Mouse (Mus musculus): ENCODE measurements at regions not wholly inside any gene's neighbourhood (a gene's known extent, or its start where the extent isn't known, plus 50 kb on each side); places are given as distances from the start of the nearest gene placed in this dataset.

DNA sequence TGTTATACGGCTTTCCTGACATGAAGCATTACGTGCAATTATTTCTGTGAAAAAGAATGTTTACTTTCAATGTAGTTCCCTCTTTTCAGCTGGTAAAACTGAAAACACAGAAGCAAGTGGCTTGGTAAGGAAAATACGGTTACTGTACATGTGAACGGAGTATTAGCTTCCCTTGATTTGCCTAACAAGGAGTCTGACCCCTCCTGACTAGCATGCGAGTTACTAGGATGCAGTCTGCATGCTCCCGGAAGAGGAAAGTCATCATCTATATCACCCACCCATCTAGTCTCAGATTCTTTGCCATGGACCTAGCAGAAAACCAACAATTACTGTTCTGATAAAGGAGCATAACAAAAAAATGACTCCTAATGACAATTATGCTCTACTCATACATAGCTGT is 611.5 kb downstream of the Slc22a22 start:
- WGBS: 66% methylated on average over 6 of the region's 6 CpGs
- Histone ChIP-seq H3K9me3 (ENCODE audit: control insufficient read depth, low read length) (no peaks in the 10 kb centered on the region), H3K36me3 (ENCODE audit: control insufficient read depth, insufficient read depth, low read length) (no peaks in the 10 kb centered on the region), H3K9ac (ENCODE audit: low read length) (no peak overlapping the region), H3K27me3 (ENCODE audit: control insufficient read depth, insufficient read depth, low read length) (no peaks in the 10 kb centered on the region), H3K27ac (ENCODE audit: low read depth, low read length) (no peak overlapping the region), H3K4me3 (ENCODE audit: low read depth, low read length) (no peak overlapping the region), H3K4me2 (no peak overlapping the region), H3K4me1 (ENCODE audit: control insufficient read depth, insufficient read depth, low read length) (peaks cover 8% of the 10 kb centered on the region)
- ATAC-seq (ENCODE audit: low FRiP score) (no peak), DNase-seq (ENCODE audit: low spot score, missing footprints) (peak; percentile 82)

DNA sequence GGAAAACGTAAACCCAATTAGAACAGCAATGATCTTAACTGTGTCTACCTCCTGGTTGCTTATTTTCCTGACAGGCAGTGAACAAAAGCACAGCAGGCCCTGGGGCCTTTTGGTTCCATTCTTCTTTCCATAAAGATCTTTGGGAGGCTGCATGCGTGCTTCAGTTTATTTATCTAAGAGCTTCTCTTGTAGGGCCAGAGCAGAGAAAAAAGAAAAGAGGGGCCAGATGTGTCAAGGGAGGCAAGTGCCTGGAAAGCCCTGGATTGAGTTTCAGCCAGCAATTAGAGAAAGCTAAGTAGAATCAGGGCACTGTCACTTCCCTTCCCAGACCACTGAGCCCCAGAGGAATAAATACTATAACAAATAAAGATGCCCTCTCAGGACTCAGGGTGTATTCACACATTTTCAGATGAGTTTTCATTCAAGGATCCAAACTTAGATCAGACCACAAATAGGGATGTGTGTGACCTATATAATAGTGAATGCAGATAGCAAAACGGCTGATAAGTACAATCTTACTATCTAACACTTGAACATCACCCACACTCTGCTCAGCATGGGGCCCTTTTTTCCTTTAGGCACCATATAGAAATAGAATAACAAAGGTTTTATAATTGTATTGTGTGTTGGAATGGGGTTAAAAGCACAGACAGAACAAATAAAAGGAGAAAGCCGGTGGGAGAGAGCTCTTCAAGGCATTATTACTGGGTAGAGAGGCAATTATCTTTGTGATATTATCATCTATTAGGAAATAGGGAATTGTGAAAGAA is 612.2 kb downstream of the Slc22a22 start:
- H3K9ac ChIP-seq (ENCODE audit: low read length): no peak overlapping the region
- DNase-seq (ENCODE audit: low spot score, missing footprints): peak; percentile 89
- no peaks in the 10 kb centered on the region for H3K27me3 ChIP-seq (ENCODE audit: control insufficient read depth, insufficient read depth, low read length)
- H3K4me2 ChIP-seq: no peak overlapping the region
- no peaks in the 10 kb centered on the region for H3K36me3 ChIP-seq (ENCODE audit: control insufficient read depth, insufficient read depth, low read length)
- H3K9me3 ChIP-seq (ENCODE audit: control insufficient read depth, low read length): no peaks in the 10 kb centered on the region
- peaks cover 8% of the 10 kb centered on the region for H3K4me1 ChIP-seq (ENCODE audit: control insufficient read depth, insufficient read depth, low read length)
- 11% methylated on average over 4 of the region's 4 CpGs for WGBS
- ATAC-seq (ENCODE audit: low FRiP score): peak; percentile 75
- no peak overlapping the region for H3K4me3 ChIP-seq (ENCODE audit: low read depth, low read length)
- H3K27ac ChIP-seq (ENCODE audit: low read depth, low read length): no peak overlapping the region

DNA sequence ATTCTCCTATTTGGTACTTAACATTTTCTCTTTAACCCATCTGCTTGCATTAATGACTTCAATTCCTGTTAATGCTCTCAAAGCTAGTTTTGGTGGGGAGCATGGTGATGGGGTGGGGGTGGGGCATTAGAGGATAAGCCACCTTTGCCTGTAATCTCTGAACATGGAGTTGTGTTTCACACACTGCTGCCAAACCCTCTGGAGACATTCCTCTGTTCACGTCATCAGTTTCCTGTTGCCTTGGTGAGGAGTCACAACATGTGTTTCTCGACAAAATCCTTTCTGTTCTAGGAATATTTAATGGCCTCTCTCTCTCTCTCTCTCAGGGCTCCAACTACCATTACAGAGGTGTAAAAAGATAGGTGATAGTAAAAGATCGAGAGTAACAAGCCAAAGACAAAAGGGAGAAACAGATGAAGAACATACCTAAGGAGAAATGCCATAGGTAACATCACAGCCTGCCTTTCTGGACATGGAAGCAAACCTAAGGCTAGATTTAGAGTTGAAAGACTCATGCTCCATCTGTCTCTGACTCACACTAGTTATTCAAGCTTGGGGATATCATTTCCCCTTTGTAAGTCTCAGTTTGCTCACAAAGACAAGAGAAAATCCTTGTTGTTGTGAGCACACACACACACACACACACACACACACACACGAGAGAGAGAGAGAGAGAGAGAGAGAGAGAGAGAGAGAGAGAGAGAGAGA is 618.6 kb downstream of the Slc22a22 start:
- Histone ChIP-seq H3K4me2 (no peak overlapping the region), H3K27me3 (ENCODE audit: control insufficient read depth, insufficient read depth, low read length) (no peaks in the 10 kb centered on the region), H3K27ac (ENCODE audit: low read depth, low read length) (no peak overlapping the region), H3K4me3 (ENCODE audit: low read depth, low read length) (no peak overlapping the region), H3K9me3 (ENCODE audit: control insufficient read depth, low read length) (no peaks in the 10 kb centered on the region), H3K36me3 (ENCODE audit: control insufficient read depth, insufficient read depth, low read length) (no peaks in the 10 kb centered on the region), H3K4me1 (ENCODE audit: control insufficient read depth, insufficient read depth, low read length) (0 out of 2 replicates have a peak, but pooled peaks cover 5% of the 10 kb centered on the region), H3K9ac (ENCODE audit: low read length) (no peak overlapping the region)
- ATAC-seq (ENCODE audit: low FRiP score) (peak; percentile 43; the same call in 1 of the 2 replicates), DNase-seq (ENCODE audit: low spot score, missing footprints) (no peak)
- 40% methylated on average over 4 of the region's 4 CpGs for WGBS

DNA sequence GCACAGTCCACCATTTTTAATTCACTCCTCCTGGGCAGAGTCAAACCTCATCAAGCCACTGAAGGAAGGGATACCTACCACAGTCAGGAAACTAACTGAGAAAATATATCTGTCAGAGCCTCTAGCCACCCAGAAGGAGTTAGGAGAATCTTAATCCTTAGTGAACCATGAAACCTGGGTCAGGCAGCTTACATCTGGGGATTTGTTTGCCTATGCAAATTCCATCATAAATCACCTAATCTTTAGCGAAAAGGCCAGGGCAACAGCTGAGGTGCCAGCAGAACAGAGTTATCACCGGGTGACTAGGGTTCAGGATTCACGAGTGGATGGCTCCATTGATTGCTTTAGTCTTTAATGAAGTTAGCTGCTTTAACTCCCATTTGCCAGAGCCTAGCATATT is 619.3 kb downstream of the Slc22a22 start:
- no peak overlapping the region for H3K9ac ChIP-seq (ENCODE audit: low read length)
- 0 out of 2 replicates have a peak, but pooled peaks cover 5% of the 10 kb centered on the region for H3K4me1 ChIP-seq (ENCODE audit: control insufficient read depth, insufficient read depth, low read length)
- 9% methylated on average over 3 of the region's 3 CpGs for WGBS
- peak; percentile 70 for DNase-seq (ENCODE audit: low spot score, missing footprints)
- no peaks in the 10 kb centered on the region for H3K9me3 ChIP-seq (ENCODE audit: control insufficient read depth, low read length)
- H3K27ac ChIP-seq (ENCODE audit: low read depth, low read length): no peak overlapping the region
- no peaks in the 10 kb centered on the region for H3K36me3 ChIP-seq (ENCODE audit: control insufficient read depth, insufficient read depth, low read length)
- ATAC-seq (ENCODE audit: low FRiP score): peak; percentile 61
- no peak overlapping the region for H3K4me3 ChIP-seq (ENCODE audit: low read depth, low read length)
- H3K4me2 ChIP-seq: no peak overlapping the region
- H3K27me3 ChIP-seq (ENCODE audit: control insufficient read depth, insufficient read depth, low read length): no peaks in the 10 kb centered on the region

DNA sequence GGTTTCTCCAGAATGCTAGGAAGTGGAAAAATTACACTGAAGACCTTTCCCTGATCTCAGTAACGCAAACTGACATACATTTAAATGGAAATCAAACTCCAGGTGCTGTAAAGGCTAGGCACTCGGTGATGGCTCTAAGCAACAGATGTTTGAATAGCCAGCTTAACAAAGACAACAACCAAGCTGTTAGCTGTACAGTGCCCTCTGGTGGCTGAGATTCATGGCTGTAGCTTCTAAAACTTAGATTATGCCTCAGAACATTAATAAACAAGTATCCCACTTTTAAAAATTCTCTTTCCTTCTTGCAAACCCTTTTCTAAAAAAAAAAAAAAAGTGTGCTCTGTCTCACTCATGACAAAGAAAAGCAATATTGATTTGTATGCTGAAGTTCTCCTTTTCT is 621.4 kb downstream of the Slc22a22 start:
- peak; percentile 71 for ATAC-seq (ENCODE audit: low FRiP score)
- 0 out of 2 replicates have a peak, but pooled peaks cover 5% of the 10 kb centered on the region for H3K4me1 ChIP-seq (ENCODE audit: control insufficient read depth, insufficient read depth, low read length)

DNA sequence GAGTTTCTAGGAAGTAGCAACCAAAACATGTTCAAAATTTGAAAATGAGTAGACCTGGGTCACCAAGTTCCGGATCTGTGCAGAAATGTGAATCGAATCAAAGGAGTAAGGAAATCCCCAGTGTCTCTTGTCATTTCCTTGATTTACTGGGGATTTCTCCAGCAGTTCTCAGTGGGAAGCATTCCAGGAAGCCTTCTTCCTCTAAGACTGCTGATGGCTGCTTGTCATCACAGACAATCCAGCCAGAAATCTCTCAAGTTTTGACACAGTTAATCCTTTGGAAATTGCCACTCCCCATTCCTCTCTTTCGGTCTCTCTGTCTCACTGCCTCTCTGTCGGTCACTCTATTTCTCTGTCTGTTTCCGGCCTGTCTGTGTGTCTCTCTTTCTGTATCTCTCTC is 624.3 kb downstream of the Slc22a22 start:
- H3K27ac ChIP-seq (ENCODE audit: low read depth, low read length): no peak overlapping the region
- peak; percentile 41 for DNase-seq (ENCODE audit: low spot score, missing footprints)
- H3K9me3 ChIP-seq (ENCODE audit: control insufficient read depth, low read length): no peaks in the 10 kb centered on the region
- ATAC-seq (ENCODE audit: low FRiP score): no peak
- no peak overlapping the region for H3K4me3 ChIP-seq (ENCODE audit: low read depth, low read length)
- H3K27me3 ChIP-seq (ENCODE audit: control insufficient read depth, insufficient read depth, low read length): no peaks in the 10 kb centered on the region
- no peak overlapping the region for H3K4me2 ChIP-seq
- H3K4me1 ChIP-seq (ENCODE audit: control insufficient read depth, insufficient read depth, low read length): 0 out of 2 replicates have a peak, but pooled peaks cover 1% of the 10 kb centered on the region
- no peaks in the 10 kb centered on the region for H3K36me3 ChIP-seq (ENCODE audit: control insufficient read depth, insufficient read depth, low read length)
- H3K9ac ChIP-seq (ENCODE audit: low read length): no peak overlapping the region
- 50% methylated on average over 5 of the region's 5 CpGs for WGBS

More for the DNA sequence above, 621.4 kb downstream of the Slc22a22 start:
- H3K9ac ChIP-seq (ENCODE audit: low read length): no peak overlapping the region
- 8% methylated on average over 2 of the region's 2 CpGs for WGBS
- H3K36me3 ChIP-seq (ENCODE audit: control insufficient read depth, insufficient read depth, low read length): no peaks in the 10 kb centered on the region
- H3K4me3 ChIP-seq (ENCODE audit: low read depth, low read length): no peak overlapping the region
- peak; percentile 95 for DNase-seq (ENCODE audit: low spot score, missing footprints)
- H3K4me2 ChIP-seq: no peak overlapping the region
- no peaks in the 10 kb centered on the region for H3K27me3 ChIP-seq (ENCODE audit: control insufficient read depth, insufficient read depth, low read length)
- no peak overlapping the region for H3K27ac ChIP-seq (ENCODE audit: low read depth, low read length)
- no peaks in the 10 kb centered on the region for H3K9me3 ChIP-seq (ENCODE audit: control insufficient read depth, low read length)

DNA sequence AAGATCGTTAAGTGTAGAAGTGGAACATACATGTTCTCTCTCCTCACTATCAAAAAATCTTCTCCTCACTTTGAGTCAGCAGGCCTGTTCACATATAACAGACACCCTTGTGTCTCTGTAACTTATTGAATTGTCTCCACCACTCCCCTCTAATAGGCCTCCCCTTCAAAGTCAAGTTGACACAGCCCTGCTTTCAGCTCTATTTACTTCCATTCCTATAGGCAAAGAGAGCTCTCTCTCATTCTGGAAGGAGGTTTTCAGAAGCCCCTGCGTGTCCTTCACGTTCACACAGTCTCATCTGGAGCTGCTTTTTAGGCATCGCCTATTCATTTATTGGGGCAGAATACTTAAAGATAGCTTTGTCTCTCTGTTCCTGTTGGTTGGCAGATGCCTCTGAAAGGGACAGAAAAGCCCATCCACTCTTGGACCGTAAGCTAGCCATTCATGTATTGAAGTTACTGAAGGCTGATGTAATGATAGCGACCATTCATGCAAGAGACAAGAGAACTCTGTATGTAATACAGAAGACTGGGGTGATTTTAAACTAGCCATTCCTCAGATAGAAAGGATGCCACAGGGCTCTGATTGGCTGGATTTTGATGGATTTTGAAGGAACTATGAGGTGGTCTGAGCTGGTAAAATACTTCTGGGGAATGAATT is 629.8 kb downstream of the Slc22a22 start:
- Histone ChIP-seq H3K27ac (ENCODE audit: low read depth, low read length) (no peak overlapping the region), H3K4me3 (ENCODE audit: low read depth, low read length) (no peak overlapping the region), H3K4me1 (ENCODE audit: control insufficient read depth, insufficient read depth, low read length) (no peaks in the 10 kb centered on the region), H3K9ac (ENCODE audit: low read length) (no peak overlapping the region), H3K9me3 (ENCODE audit: control insufficient read depth, low read length) (no peaks in the 10 kb centered on the region), H3K27me3 (ENCODE audit: control insufficient read depth, insufficient read depth, low read length) (no peaks in the 10 kb centered on the region), H3K4me2 (no peak overlapping the region), H3K36me3 (ENCODE audit: control insufficient read depth, insufficient read depth, low read length) (no peaks in the 10 kb centered on the region)
- 75% methylated on average over 6 of the region's 6 CpGs for WGBS
- DNase-seq (ENCODE audit: low spot score, missing footprints) (peak; percentile 79), ATAC-seq (ENCODE audit: low FRiP score) (0 out of 2 replicates have a peak, but pooled peaks have one; percentile 30)

DNA sequence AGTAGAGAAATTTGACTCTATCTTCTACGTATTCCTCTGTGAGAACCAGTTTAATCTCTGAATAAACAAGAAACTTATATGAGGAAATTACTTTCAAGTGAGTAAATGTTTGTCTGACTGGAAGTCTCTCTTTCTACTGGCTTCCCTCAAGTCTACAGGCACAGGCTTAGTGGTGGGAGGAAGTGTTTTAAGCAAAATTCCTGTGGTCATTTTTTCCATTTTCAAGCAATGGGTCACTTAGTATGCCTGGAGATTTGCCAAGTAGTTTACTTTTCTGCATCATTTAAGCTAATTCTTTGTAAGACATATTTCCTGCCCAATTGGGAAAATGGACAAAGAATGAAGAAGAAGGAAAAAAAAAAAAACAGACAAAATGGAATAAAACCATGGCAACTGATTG is 632.9 kb downstream of the Slc22a22 start:
- no peak for ATAC-seq (ENCODE audit: low FRiP score)
- H3K4me1 ChIP-seq (ENCODE audit: control insufficient read depth, insufficient read depth, low read length): no peaks in the 10 kb centered on the region
- no peak overlapping the region for H3K27ac ChIP-seq (ENCODE audit: low read depth, low read length)
- no peak overlapping the region for H3K4me3 ChIP-seq (ENCODE audit: low read depth, low read length)
- no peak overlapping the region for H3K4me2 ChIP-seq
- 64% methylated on average over 1 of the region's 1 CpGs for WGBS
- H3K9me3 ChIP-seq (ENCODE audit: control insufficient read depth, low read length): no peaks in the 10 kb centered on the region
- H3K9ac ChIP-seq (ENCODE audit: low read length): no peak overlapping the region
- no peaks in the 10 kb centered on the region for H3K27me3 ChIP-seq (ENCODE audit: control insufficient read depth, insufficient read depth, low read length)
- H3K36me3 ChIP-seq (ENCODE audit: control insufficient read depth, insufficient read depth, low read length): no peaks in the 10 kb centered on the region
- peak; percentile 60 for DNase-seq (ENCODE audit: low spot score, missing footprints)

DNA sequence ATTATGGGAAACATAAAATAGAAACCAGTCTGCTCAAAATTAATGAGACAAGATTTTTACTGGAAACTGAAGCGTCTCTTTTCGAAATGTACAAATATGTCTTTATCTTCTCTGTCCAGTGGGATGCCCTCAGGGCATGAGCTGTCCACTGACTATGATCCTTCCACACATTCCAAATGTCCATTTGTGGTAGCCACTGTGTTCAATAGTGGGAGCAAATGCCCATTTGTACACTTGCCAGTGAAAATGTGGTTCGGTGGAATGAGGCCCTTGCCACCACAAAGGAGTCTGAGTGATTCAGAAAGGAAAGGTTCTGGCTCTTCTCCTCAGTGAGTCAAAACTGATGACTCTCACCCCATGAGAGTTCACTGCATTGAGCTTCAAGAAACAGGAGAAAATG is 635.9 kb downstream of the Slc22a22 start:
- no peak overlapping the region for H3K4me2 ChIP-seq
- WGBS: 86% methylated on average over 3 of the region's 3 CpGs
- H3K9me3 ChIP-seq (ENCODE audit: control insufficient read depth, low read length): no peaks in the 10 kb centered on the region
- ATAC-seq (ENCODE audit: low FRiP score) (no peak), DNase-seq (ENCODE audit: low spot score, missing footprints) (peak; percentile 65)
- H3K27me3 ChIP-seq (ENCODE audit: control insufficient read depth, insufficient read depth, low read length): no peaks in the 10 kb centered on the region
- no peaks in the 10 kb centered on the region for H3K4me1 ChIP-seq (ENCODE audit: control insufficient read depth, insufficient read depth, low read length)
- H3K36me3 ChIP-seq (ENCODE audit: control insufficient read depth, insufficient read depth, low read length): no peaks in the 10 kb centered on the region
- no peak overlapping the region for H3K4me3 ChIP-seq (ENCODE audit: low read depth, low read length)
- H3K27ac ChIP-seq (ENCODE audit: low read depth, low read length): no peak overlapping the region
- H3K9ac ChIP-seq (ENCODE audit: low read length): no peak overlapping the region
